Mouse (Mus musculus) G1E (cell line): ENCODE results near the gene Lef1. TPM values are rescaled to one million over a fixed set of nuclear protein-coding genes. Genes with fewer than 3 reads are reported as not detected.

Experiments
- ATAC-seq: 2 replicates; pipeline ENCODE4 v1.8.0; 2016; ENCODE audit warnings: mild to moderate bottlenecking; ENCODE audit not compliant: insufficient number of reproducible peaks, poor library complexity, low FRiP score, severe bottlenecking; ENCODE audit errors: extremely low read depth
- DNase-seq: peaks from one replicate; pipeline ENCODE4 v3.0.0; 2012; ENCODE audit warnings: low spot score
- H3K27me3 ChIP-seq: 2 replicates; pipeline ENCODE4 v1.6.1; 2012; ENCODE audit warnings: mild to moderate bottlenecking, low read length, inconsistent platforms; ENCODE audit not compliant: insufficient read depth
- H3K36me3 ChIP-seq: replicated peaks from 2 replicates; pipeline ENCODE3; 2012; ENCODE audit warnings: mild to moderate bottlenecking, inconsistent platforms
- H3K4me1 ChIP-seq: 2 replicates; pipeline ENCODE4 v1.6.1; 2012; ENCODE audit warnings: low read depth, low read length, inconsistent platforms, mixed read lengths; ENCODE audit not compliant: insufficient read depth
- H3K4me3 ChIP-seq: 2 replicates; pipeline ENCODE4 v1.5.1; 2012; ENCODE audit warnings: low read depth, mild to moderate bottlenecking, inconsistent platforms, low read length, moderate library complexity, mixed read lengths
- H3K9me3 ChIP-seq: replicated peaks from 2 replicates; pipeline ENCODE4 v1.6.1; 2012; ENCODE audit warnings: inconsistent platforms
- CTCF ChIP-seq: IDR thresholded peaks from 2 replicates; pipeline ENCODE4 v1.5.1; 2012; ENCODE audit warnings: low read depth, low read length, inconsistent platforms, mixed read lengths
- GATA1 ChIP-seq: IDR thresholded peaks from 2 replicates; pipeline ENCODE4 v1.6.1; 2012; ENCODE audit warnings: borderline replicate concordance, low read length, inconsistent platforms, mixed read lengths
- GATA2 ChIP-seq: IDR thresholded peaks from 2 replicates; pipeline ENCODE4 v1.6.1; 2012; ENCODE audit warnings: low read depth, low read length, inconsistent platforms, borderline replicate concordance
- POLR2AphosphoS5 ChIP-seq: IDR thresholded peaks from 2 replicates; pipeline ENCODE4 v1.6.1; 2012; ENCODE audit warnings: low read depth, low read length, inconsistent platforms; ENCODE audit not compliant: insufficient replicate concordance
- TAL1 ChIP-seq: conservative IDR thresholded peaks from 2 replicates; pipeline ENCODE4 v1.6.1; 2012; ENCODE audit warnings: low read depth, low read length, inconsistent platforms, mixed read lengths
- polyA plus RNA-seq: library from polyadenylated mRNA; stranded (reverse); fragments of >175 nt; gene quantifications from 2 replicates; pipeline ENCODE4 v1.2.3, GENCODE M21; 2012
- total RNA-seq, 2 experiments: library from RNA; stranded (forward) in 1 of 2; stranded (reverse) in 1 of 2; fragments of 200-1000 nt in 1 of 2; fragments of >200 nt in 1 of 2; fragmentation: Nextera tagmentation in 1 of 2; gene quantifications; 2 replicates each; pipeline ENCODE4 v1.2.3; 2014 to 2017

The Lef1 gene
- total and polyA plus RNA-seq, 3 experiments = 0.11 TPM; not detected in 2

GRCm38 (mm10) chr3:131117883-131118282 lies 7.6 kb downstream of the Lef1 start:
- Histone ChIP-seq H3K4me3 (no peak overlapping the region), H3K9me3 (peaks cover 58% of the 10 kb centered on the region), H3K27me3 (no peaks in the 10 kb centered on the region), H3K36me3 (no peaks in the 10 kb centered on the region), H3K4me1 (no peaks in the 10 kb centered on the region)
- TF ChIP-seq POLR2AphosphoS5 = no peak
- TF ChIP-seq TAL1 = no peak
- no peak for TF ChIP-seq CTCF
- no peak for TF ChIP-seq GATA1
- no peak for TF ChIP-seq GATA2
- DNase-seq = no peak
- no peak for ATAC-seq

GRCm38 (mm10) chr3:131119435-131119834 lies 9.2 kb downstream of the Lef1 start:
- ATAC-seq (no peak), DNase-seq (no peak)
- TF ChIP-seq TAL1 (no peak), POLR2AphosphoS5 (no peak), CTCF (no peak), GATA1 (no peak), GATA2 (no peak)
- Histone ChIP-seq H3K4me3 (no peak overlapping the region), H3K9me3 (peaks cover 51% of the 10 kb centered on the region), H3K4me1 (no peaks in the 10 kb centered on the region), H3K36me3 (no peaks in the 10 kb centered on the region), H3K27me3 (no peaks in the 10 kb centered on the region)

GRCm38 (mm10) chr3:131123501-131123900 lies 13.2 kb downstream of the Lef1 start:
- Histone ChIP-seq H3K36me3 (no peaks in the 10 kb centered on the region), H3K9me3 (peaks cover 53% of the 10 kb centered on the region), H3K4me1 (no peaks in the 10 kb centered on the region), H3K4me3 (no peak overlapping the region), H3K27me3 (no peaks in the 10 kb centered on the region)
- TF ChIP-seq GATA2 = no peak
- TF ChIP-seq TAL1 = no peak
- no peak for TF ChIP-seq GATA1
- DNase-seq (no peak), ATAC-seq (no peak)

- Histone ChIP-seq H3K36me3 (no peaks in the 10 kb centered on the region), H3K4me3 (no peak overlapping the region)
Measured at GRCm38 (mm10) chr3:131125873-131126272, 15.6 kb downstream of the Lef1 start.

GRCm38 (mm10) chr3:131126438-131126837 lies 16.2 kb downstream of the Lef1 start:
- ATAC-seq (no peak), DNase-seq (no peak)
- no peaks in the 10 kb centered on the region for H3K27me3 ChIP-seq
- H3K36me3 ChIP-seq = no peaks in the 10 kb centered on the region
- H3K9me3 ChIP-seq = peaks cover 38% of the 10 kb centered on the region
- H3K4me1 ChIP-seq = no peaks in the 10 kb centered on the region
- TF ChIP-seq CTCF = no peak
- no peak for TF ChIP-seq GATA1
- TF ChIP-seq POLR2AphosphoS5 = no peak
- TF ChIP-seq TAL1 = no peak
- no peak for TF ChIP-seq GATA2
- no peak overlapping the region for H3K4me3 ChIP-seq

More at GRCm38 (mm10) chr3:131125873-131126272, 15.6 kb downstream of the Lef1 start:
- Histone ChIP-seq H3K27me3 (no peaks in the 10 kb centered on the region), H3K4me1 (no peaks in the 10 kb centered on the region), H3K9me3 (peaks cover 40% of the 10 kb centered on the region)
- DNase-seq = no peak
- no peak for TF ChIP-seq CTCF
- no peak for TF ChIP-seq TAL1
- no peak for TF ChIP-seq POLR2AphosphoS5
- TF ChIP-seq GATA1 = no peak
- no peak for TF ChIP-seq GATA2
- ATAC-seq = no peak

- no peak for ATAC-seq
- TF ChIP-seq CTCF (no peak), TAL1 (no peak), GATA2 (no peak), POLR2AphosphoS5 (no peak), GATA1 (no peak)
- no peaks in the 10 kb centered on the region for H3K27me3 ChIP-seq
- no peaks in the 10 kb centered on the region for H3K4me1 ChIP-seq
- H3K4me3 ChIP-seq = no peak overlapping the region
- peaks cover 48% of the 10 kb centered on the region for H3K9me3 ChIP-seq
- H3K36me3 ChIP-seq = no peaks in the 10 kb centered on the region
- no peak for DNase-seq
Measured at GRCm38 (mm10) chr3:131134003-131134402, 23.7 kb downstream of the Lef1 start.

GRCm38 (mm10) chr3:131135434-131135833 lies 25.2 kb downstream of the Lef1 start:
- TF ChIP-seq GATA1 (no peak), CTCF (no peak), TAL1 (no peak), POLR2AphosphoS5 (no peak), GATA2 (no peak)
- Histone ChIP-seq H3K36me3 (no peaks in the 10 kb centered on the region), H3K4me1 (no peaks in the 10 kb centered on the region), H3K4me3 (no peak overlapping the region), H3K9me3 (peaks cover 57% of the 10 kb centered on the region), H3K27me3 (no peaks in the 10 kb centered on the region)
- ATAC-seq (no peak), DNase-seq (no peak)
